Comparison of ENCODE assay signal across 10 mouse cellular contexts in genomic region chr1:165814116-165814515, GRCm38 (mm10). TPM values are rescaled to one million over a fixed set of nuclear protein-coding genes. Genes with fewer than 3 reads are reported as not detected.
DNase-seq lines count a peak whose midpoint lies in the region; ATAC-seq lines count a peak whose summit lies in the region.
"Had no signal": no experiment of that assay in that cellular context is flagged by ENCODE, and none has a peak within 500 bp of the region (broad histone marks: within the 10 kb centered on the region; RNA-seq: fewer than 3 reads in every experiment).

No protein-coding gene starts in this region.

- ATAC-seq in kidney, embryonic 16.5 days (ENCODE audit: low FRiP score, low TSS enrichment): no peak
- ATAC-seq in forebrain, embryonic 12.5 days (ENCODE audit: low FRiP score): peak; percentile 71
- no peak for ATAC-seq in stomach, embryonic 16.5 days (ENCODE audit: insufficient read depth, low FRiP score)
- no peak for ATAC-seq in liver, embryonic 12.5 days

- no peak for DNase-seq in kidney, adult 9 months
- DNase-seq in mesoderm, embryonic 11.5 days (ENCODE audit: low read depth, low spot score): peak; percentile 57
- no peak for DNase-seq in cerebellum, adult 8-10 months
- no peak for DNase-seq in natural killer cell, adult 2 months (ENCODE audit: low spot score in 2 of 2)
- DNase-seq: adrenal gland, postnatal 36 days had no signal

- H3K27ac ChIP-seq in kidney, embryonic 16.5 days (ENCODE audit: low read length): peak overlapping the region; percentile 25; the same call in 1 of the 2 replicates
- H3K27ac ChIP-seq in forebrain, embryonic 12.5 days: peak overlapping the region; percentile 81
- peak overlapping the region; percentile 2; the same call in 1 of the 2 replicates for H3K27ac ChIP-seq in stomach, embryonic 16.5 days (ENCODE audit: low read length)
- H3K27ac ChIP-seq in liver, embryonic 12.5 days: no peak overlapping the region
- H3K27ac ChIP-seq: limb, embryonic 15.5 days had no signal

- H3K4me3 ChIP-seq in kidney, embryonic 16.5 days (ENCODE audit: low read length): no peak overlapping the region
- no peak overlapping the region for H3K4me3 ChIP-seq in forebrain, embryonic 12.5 days (replicated peaks)
- no peak overlapping the region for H3K4me3 ChIP-seq in stomach, embryonic 16.5 days (replicated peaks; ENCODE audit: low read length)
- H3K4me3 ChIP-seq in liver, embryonic 12.5 days: no peak overlapping the region
- H3K4me3 ChIP-seq: limb, embryonic 15.5 days had no signal

- H3K27me3 ChIP-seq in kidney, embryonic 16.5 days (ENCODE audit: insufficient read depth, low read length): no peaks in the 10 kb centered on the region
- H3K27me3 ChIP-seq in forebrain, embryonic 12.5 days: peaks cover 82% of the 10 kb centered on the region
- no peaks in the 10 kb centered on the region for H3K27me3 ChIP-seq in stomach, embryonic 16.5 days (ENCODE audit: control insufficient read depth, insufficient read depth, low read length)
- H3K27me3 ChIP-seq in liver, embryonic 12.5 days (replicated peaks): peaks cover 31% of the 10 kb centered on the region
- H3K27me3 ChIP-seq: limb, embryonic 15.5 days had no signal

- no peaks in the 10 kb centered on the region for H3K9me3 ChIP-seq in kidney, embryonic 16.5 days (ENCODE audit: low read length)
- H3K9me3 ChIP-seq in forebrain, embryonic 12.5 days: no peaks in the 10 kb centered on the region
- H3K9me3 ChIP-seq in stomach, embryonic 16.5 days (replicated peaks; ENCODE audit: control insufficient read depth, low read length): no peaks in the 10 kb centered on the region
- H3K9me3 ChIP-seq in liver, embryonic 12.5 days (replicated peaks): no peaks in the 10 kb centered on the region
- H3K9me3 ChIP-seq: limb, embryonic 15.5 days had no signal

- peak overlapping the region; percentile 14; the same call in 1 of the 2 replicates for H3K9ac ChIP-seq in kidney, embryonic 16.5 days (replicated peaks; ENCODE audit: low read length)
- no peak overlapping the region for H3K9ac ChIP-seq in forebrain, embryonic 12.5 days
- H3K9ac ChIP-seq in stomach, embryonic 16.5 days (ENCODE audit: low read length): no peak overlapping the region; the same call in 1 of the 2 replicates
- H3K9ac ChIP-seq in liver, embryonic 12.5 days: no peak overlapping the region
- H3K9ac ChIP-seq: limb, embryonic 15.5 days had no signal

- 26% methylated on average over 7 of the region's 7 CpGs for WGBS in kidney, embryonic 16.5 days
- under 1% methylated on average over 7 of the region's 7 CpGs for WGBS in forebrain, embryonic 12.5 days
- WGBS in stomach, embryonic 16.5 days: 39% methylated on average over 7 of the region's 7 CpGs
- 58% methylated on average over 7 of the region's 7 CpGs for WGBS in liver, embryonic 12.5 days (ENCODE audit: insufficient replicate concordance)

- peak overlapping the region; percentile 33 for H3K4me2 ChIP-seq in kidney, embryonic 16.5 days (replicated peaks; ENCODE audit: low read depth, low read length)
- H3K4me2 ChIP-seq in forebrain, embryonic 12.5 days: peak overlapping the region; percentile 47
- peak overlapping the region; percentile 40; the same call in 1 of the 2 replicates for H3K4me2 ChIP-seq in stomach, embryonic 16.5 days (ENCODE audit: low read depth, low read length)
- no peak overlapping the region for H3K4me2 ChIP-seq in liver, embryonic 12.5 days

- H3K36me3 ChIP-seq in kidney, embryonic 16.5 days (ENCODE audit: insufficient read depth, low read length): no peaks in the 10 kb centered on the region
- no peaks in the 10 kb centered on the region for H3K36me3 ChIP-seq in forebrain, embryonic 12.5 days (replicated peaks)
- no peaks in the 10 kb centered on the region for H3K36me3 ChIP-seq in stomach, embryonic 16.5 days (ENCODE audit: control insufficient read depth, insufficient read depth, low read length)
- H3K36me3 ChIP-seq in liver, embryonic 12.5 days: no peaks in the 10 kb centered on the region
- H3K36me3 ChIP-seq: limb, embryonic 15.5 days had no signal

- H3K4me1 ChIP-seq in kidney, embryonic 16.5 days (ENCODE audit: insufficient read depth, low read length): peaks cover 15% of the 10 kb centered on the region
- peaks cover 44% of the 10 kb centered on the region for H3K4me1 ChIP-seq in forebrain, embryonic 12.5 days
- H3K4me1 ChIP-seq in stomach, embryonic 16.5 days (ENCODE audit: control insufficient read depth, insufficient read depth, low read length): peaks cover 4% of the 10 kb centered on the region; the same call in 1 of the 2 replicates
- peaks cover 63% of the 10 kb centered on the region for H3K4me1 ChIP-seq in liver, embryonic 12.5 days

RNA-seq across cellular contexts. Expression of gene Cd247, which starts 25.6 kb away (rescaled TPM):
- 0.91 and 1.6 TPM in 2 replicates for polyA plus RNA-seq in kidney, embryonic 16.5 days (2015; fragmentation: Nextera tagmentation; extraction: Ambion mirVana)
- 1.1 and 2.4 TPM in 2 replicates for polyA plus RNA-seq in forebrain, embryonic 12.5 days (2016; fragmentation: Nextera tagmentation; extraction: Ambion mirVana)
- polyA plus RNA-seq in stomach, embryonic 16.5 days (2015; fragmentation: Nextera tagmentation; extraction: Ambion mirVana): 0.36 and 0.52 TPM in 2 replicates
- 0.23 and 0.32 TPM in 2 replicates for polyA plus RNA-seq in liver, embryonic 12.5 days (2016; fragmentation: Nextera tagmentation; extraction: Ambion mirVana)

RNA-seq across cellular contexts. Expression of gene Creg1, which starts 50.6 kb away (rescaled TPM):
- 62.2 and 63.5 TPM in 2 replicates for polyA plus RNA-seq in kidney, embryonic 16.5 days (2015; fragmentation: Nextera tagmentation; extraction: Ambion mirVana)
- 26.3 and 27.2 TPM in 2 replicates for polyA plus RNA-seq in forebrain, embryonic 12.5 days (2016; fragmentation: Nextera tagmentation; extraction: Ambion mirVana)
- polyA plus RNA-seq in stomach, embryonic 16.5 days (2015; fragmentation: Nextera tagmentation; extraction: Ambion mirVana): 90.4 and 90.6 TPM in 2 replicates
- polyA plus RNA-seq in liver, embryonic 12.5 days (2016; fragmentation: Nextera tagmentation; extraction: Ambion mirVana): 299 and 300 TPM in 2 replicates
